8 mouse cellular contexts compared by ENCODE assay signal in the genomic region with DNA sequence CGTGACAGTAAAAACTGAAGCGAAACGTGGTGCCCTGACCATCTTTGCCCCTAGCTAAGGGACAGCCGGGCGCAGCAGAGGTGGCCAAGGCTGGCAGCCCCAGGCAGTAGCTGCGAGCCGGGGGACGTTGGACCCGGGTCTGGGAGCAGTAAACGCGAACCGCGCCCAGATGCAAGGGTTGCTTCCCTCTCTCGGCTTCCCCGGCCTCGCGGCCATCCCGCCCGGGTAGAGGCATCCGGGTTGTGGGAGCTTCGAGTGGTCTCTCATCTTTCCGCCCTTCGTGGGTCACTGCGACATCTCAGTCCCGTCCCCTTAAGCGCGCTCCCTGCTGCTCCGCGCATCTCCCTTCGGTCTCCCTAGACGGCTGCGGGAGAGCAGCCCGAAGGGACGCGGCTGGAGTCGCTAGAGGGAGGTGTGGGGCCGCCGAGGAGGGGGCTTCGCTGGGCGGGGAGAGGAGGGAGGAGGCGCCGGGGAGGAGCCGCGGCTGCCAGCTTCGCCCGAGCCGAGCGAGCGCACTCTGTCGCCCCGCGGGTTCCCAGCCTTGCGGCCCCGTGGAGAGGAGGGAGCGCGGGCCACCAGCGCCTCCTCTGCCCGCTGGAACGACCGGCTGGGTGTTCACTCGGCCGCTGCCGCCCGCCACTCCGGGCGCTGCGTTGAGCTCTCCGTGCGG. TPM values are rescaled to one million over a fixed set of nuclear protein-coding genes. Genes with fewer than 3 reads are reported as not detected.
A peak's percentile ranks its signal among the peaks of the same experiment; 100 is the strongest.
DNase-seq lines count a peak whose midpoint lies in the region; ATAC-seq and TF ChIP-seq lines count a peak whose summit lies in the region.

No protein-coding gene starts in this region.

- intact Hi-C loops in heart, postnatal 14 days (cut with DNase I): loop anchor here (1.0 to 10.0 kb wide), 5 partner anchors 66 to 306 kb away; no protein-coding TSS in a partner anchor

- H3K79me2 ChIP-seq in CH12.LX (replicated peaks; ENCODE audit: control insufficient read depth, extremely low read depth, insufficient read depth, poor library complexity, severe bottlenecking): peaks cover 36% of the 10 kb centered on the region

- peak; percentile 69 for TF ChIP-seq RAD21 in CH12.LX (IDR thresholded peaks at IDR 0.05; ENCODE audit: low read depth, low read length)

- H3K4me2 ChIP-seq in CH12.LX (ENCODE audit: insufficient read depth, low read depth, poor library complexity, severe bottlenecking): peak overlapping the region; percentile 14; the same call in 1 of the 2 replicates
- H3K4me2 ChIP-seq in forebrain, embryonic 13.5 days: peak overlapping the region; percentile 69
- peak overlapping the region; percentile 87 for H3K4me2 ChIP-seq in liver, postnatal 0 days (ENCODE audit: low read depth, low read length)
- H3K4me2 ChIP-seq in neural tube, embryonic 13.5 days: peak overlapping the region; percentile 68
- H3K4me2 ChIP-seq in stomach, postnatal 0 days (replicated peaks; ENCODE audit: low read depth): peak overlapping the region; percentile 95

- in situ Hi-C loops in CH12.LX (cut with MboI; ENCODE audit: low pct_ligation_motif_present, low pct_unique_long_range_greater_than_20kb, low sequenced_read_pairs): loop anchor here (5.0 to 10.0 kb wide), 2 partner anchors 66 to 178 kb away; no protein-coding TSS in a partner anchor

- peak; percentile 92 for ATAC-seq in forebrain, embryonic 13.5 days
- peak; percentile 77 for ATAC-seq in liver, postnatal 0 days
- peak; percentile 95 for ATAC-seq in neural tube, embryonic 13.5 days (ENCODE audit: low read depth)
- ATAC-seq in stomach, postnatal 0 days (ENCODE audit: low FRiP score, low TSS enrichment): peak; percentile 91

- H3K27me3 ChIP-seq in CH12.LX (replicated peaks): no peaks in the 10 kb centered on the region
- no peaks in the 10 kb centered on the region for H3K27me3 ChIP-seq in forebrain, embryonic 13.5 days
- H3K27me3 ChIP-seq in liver, postnatal 0 days (ENCODE audit: insufficient read depth, low read length): no peaks in the 10 kb centered on the region
- no peaks in the 10 kb centered on the region; the same call in 1 of the 2 replicates for H3K27me3 ChIP-seq in neural tube, embryonic 13.5 days
- H3K27me3 ChIP-seq in stomach, postnatal 0 days (ENCODE audit: control insufficient read depth, insufficient read depth, low read length): no peaks in the 10 kb centered on the region

- TF ChIP-seq EP300 in CH12.LX (IDR thresholded peaks at IDR 0.05; ENCODE audit: low read length): no peak
- no peak for TF ChIP-seq EP300 in liver, postnatal 0 days (IDR thresholded peaks at IDR 0.05; ENCODE audit: low read depth)
- TF ChIP-seq EP300 in stomach, postnatal 0 days (optimal IDR thresholded peaks at IDR 0.05): peak; percentile 20

- DNase-seq in CH12.LX (ENCODE audit: extremely low read depth): no peak
- peak; percentile 20 for DNase-seq in c-Kit-positive CD71-positive TER-119-negative erythroid progenitor cells, embryonic 14.5 days (ENCODE audit: low read depth)
- peak; percentile 91 to 92 for DNase-seq in heart, postnatal 14 days
- peak; percentile 77 for DNase-seq in layer of hippocampus, adult 11-12 months (ENCODE audit: low spot score)
- peak; percentile 82 for DNase-seq in liver, postnatal 0 days
- DNase-seq in stomach, postnatal 0 days (ENCODE audit: low spot score): peak; percentile 91

- peak in 1 of 2 experiments; percentile 73; a peak in 2 of 4 replicates for TF ChIP-seq CTCF in CH12.LX (conservative IDR thresholded peaks at IDR 0.05 in 1 of 2, IDR thresholded peaks at IDR 0.05 in 1 of 2; ENCODE audit: low read depth in 2 of 2, low read length in 2 of 2)
- TF ChIP-seq CTCF in liver, postnatal 0 days (IDR thresholded peaks at IDR 0.05; ENCODE audit: low read depth): peak; percentile 76
- peak; percentile 81 for TF ChIP-seq CTCF in stomach, postnatal 0 days (IDR thresholded peaks at IDR 0.05; ENCODE audit: low read depth)

- no peak; the same call in 1 of the 2 replicates for TF ChIP-seq POLR2A in CH12.LX (IDR thresholded peaks at IDR 0.05; ENCODE audit: low read depth, low read length)

- H3K36me3 ChIP-seq in CH12.LX (replicated peaks in 1 of 2; ENCODE audit: control insufficient read depth in 1 of 2, insufficient read depth in 1 of 2, low read length in 1 of 2): peaks cover 12 to 21% of the 10 kb centered on the region in 2 experiments
- no peaks in the 10 kb centered on the region for H3K36me3 ChIP-seq in forebrain, embryonic 13.5 days (ENCODE audit: poor library complexity, severe bottlenecking)
- H3K36me3 ChIP-seq in liver, postnatal 0 days (replicated peaks; ENCODE audit: insufficient read depth, low read length): 0 out of 2 replicates have a peak, but pooled peaks cover 5% of the 10 kb centered on the region
- 0 out of 2 replicates have a peak, but pooled peaks cover under 1% of the 10 kb centered on the region for H3K36me3 ChIP-seq in neural tube, embryonic 13.5 days
- H3K36me3 ChIP-seq in stomach, postnatal 0 days (ENCODE audit: control insufficient read depth, insufficient read depth, low read length): no peaks in the 10 kb centered on the region; the same call in 1 of the 2 replicates

- peak overlapping the region; percentile 81 to 97 (median 94) for H3K4me3 ChIP-seq in CH12.LX (replicated peaks in 1 of 3; ENCODE audit: low read depth in 2 of 3, low read length in 2 of 3, poor library complexity in 1 of 3)
- H3K4me3 ChIP-seq in forebrain, embryonic 13.5 days: peak overlapping the region; percentile 83
- H3K4me3 ChIP-seq in liver, postnatal 0 days (ENCODE audit: low read depth, low read length): peak overlapping the region; percentile 73
- H3K4me3 ChIP-seq in neural tube, embryonic 13.5 days: peak overlapping the region; percentile 88
- peak overlapping the region; percentile 90 for H3K4me3 ChIP-seq in stomach, postnatal 0 days (ENCODE audit: low read depth, low read length)

- WGBS in forebrain, embryonic 13.5 days: under 1% methylated on average over 65 of the region's 69 CpGs
- under 1% methylated on average over 49 of the region's 69 CpGs for WGBS in liver, postnatal 0 days (ENCODE audit: insufficient replicate concordance)
- 0% methylated on average over 51 of the region's 69 CpGs for WGBS in neural tube, embryonic 13.5 days
- 0% methylated on average over 54 of the region's 69 CpGs for WGBS in stomach, postnatal 0 days

- H3K4me1 ChIP-seq in CH12.LX (ENCODE audit: control insufficient read depth in 1 of 2, insufficient read depth in 2 of 2): peaks cover 0 to 17% of the 10 kb centered on the region in 2 experiments; a peak in 2 of 4 replicates
- H3K4me1 ChIP-seq in forebrain, embryonic 13.5 days: peaks cover 18% of the 10 kb centered on the region; the same call in 1 of the 2 replicates
- peaks cover 4% of the 10 kb centered on the region for H3K4me1 ChIP-seq in liver, postnatal 0 days (ENCODE audit: insufficient read depth)
- H3K4me1 ChIP-seq in neural tube, embryonic 13.5 days (replicated peaks): peaks cover 27% of the 10 kb centered on the region
- H3K4me1 ChIP-seq in stomach, postnatal 0 days (replicated peaks; ENCODE audit: control insufficient read depth, insufficient read depth): no peaks in the 10 kb centered on the region

- H3K9me3 ChIP-seq in CH12.LX (replicated peaks; ENCODE audit: low read length): peaks cover 7% of the 10 kb centered on the region
- H3K9me3 ChIP-seq in forebrain, embryonic 13.5 days (replicated peaks): no peaks in the 10 kb centered on the region
- no peaks in the 10 kb centered on the region for H3K9me3 ChIP-seq in liver, postnatal 0 days (ENCODE audit: low read length)
- H3K9me3 ChIP-seq in neural tube, embryonic 13.5 days: no peaks in the 10 kb centered on the region
- no peaks in the 10 kb centered on the region for H3K9me3 ChIP-seq in stomach, postnatal 0 days (ENCODE audit: control insufficient read depth, low read length)

- H3K9ac ChIP-seq in CH12.LX (ENCODE audit: insufficient read depth, low read depth): peak overlapping the region; percentile 86
- peak overlapping the region; percentile 86 for H3K9ac ChIP-seq in forebrain, embryonic 13.5 days
- H3K9ac ChIP-seq in liver, postnatal 0 days (replicated peaks): peak overlapping the region; percentile 74
- H3K9ac ChIP-seq in neural tube, embryonic 13.5 days: peak overlapping the region; percentile 93
- peak overlapping the region; percentile 94 for H3K9ac ChIP-seq in stomach, postnatal 0 days (ENCODE audit: low read length)

- dilution Hi-C loops in CH12.LX (cut with MboI; ENCODE audit: extremely low pct_ligation_motif_present, extremely low pct_unique_long_range_greater_than_20kb, low sequenced_read_pairs): no loop called here

- H3K27ac ChIP-seq in CH12.LX (ENCODE audit: insufficient read depth, low read depth): peak overlapping the region; percentile 88
- peak overlapping the region; percentile 92 for H3K27ac ChIP-seq in forebrain, embryonic 13.5 days
- H3K27ac ChIP-seq in liver, postnatal 0 days (ENCODE audit: low read depth): peak overlapping the region; percentile 97
- peak overlapping the region; percentile 98 for H3K27ac ChIP-seq in neural tube, embryonic 13.5 days (replicated peaks)
- H3K27ac ChIP-seq in stomach, postnatal 0 days (replicated peaks): peak overlapping the region; percentile 100

TF ChIP-seq in CH12.LX, 34 proteins besides CTCF, POLR2A, EP300 and RAD21:
- no peak for TF ChIP-seq IRF4 (IDR thresholded peaks at IDR 0.05; ENCODE audit: low read depth, low read length)
- no peak for TF ChIP-seq ZKSCAN1 (IDR thresholded peaks at IDR 0.05; ENCODE audit: borderline replicate concordance, low read depth, low read length)
- no peak for TF ChIP-seq ETS1 (conservative IDR thresholded peaks at IDR 0.05; ENCODE audit: low read depth, low read length)
- TF ChIP-seq TCF12 (IDR thresholded peaks at IDR 0.05; ENCODE audit: low read depth, low read length): peak; percentile 58; the same call in 1 of the 2 replicates
- TF ChIP-seq MAZ (IDR thresholded peaks at IDR 0.05; ENCODE audit: low read depth, low read length): peak; percentile 98
- TF ChIP-seq CHD1 (IDR thresholded peaks at IDR 0.05; ENCODE audit: low read depth, low read length): no peak
- peak; percentile 64 for TF ChIP-seq SMC3 (IDR thresholded peaks at IDR 0.05; ENCODE audit: low read depth, low read length)
- TF ChIP-seq NRF1 (IDR thresholded peaks at IDR 0.05; ENCODE audit: low read depth, low read length): no peak
- TF ChIP-seq USF1 (IDR thresholded peaks at IDR 0.05; ENCODE audit: low read depth, low read length): no peak
- peak; percentile 97 for TF ChIP-seq UBTF (IDR thresholded peaks at IDR 0.05; ENCODE audit: low read depth, low read length)
- peak; percentile 54 for TF ChIP-seq MEF2A (IDR thresholded peaks at IDR 0.05; ENCODE audit: borderline replicate concordance, low read depth, low read length)

RNA-seq across cellular contexts. Expression of gene Camk2d, which starts 0.5 kb away (rescaled TPM):
- total RNA-seq in CH12.LX (2012; rRNA removed): 59.7 and 80.4 TPM in 2 replicates
- total RNA-seq in CH12.LX (2014; rRNA removed): 64.6 and 77.3 TPM in 2 replicates
- 66.1 and 68.9 TPM in 2 replicates for polyA plus RNA-seq in CH12.LX (2012; ENCODE audit: insufficient read length, low read depth)
- 17.8 and 20.6 TPM in 2 replicates for polyA plus RNA-seq in forebrain, embryonic 13.5 days (2015; fragmentation: Nextera tagmentation; extraction: Ambion mirVana)
- total RNA-seq in heart, postnatal 14 days (2021): 100 to 1,000 TPM; 140 to 160 TPM
- polyA plus RNA-seq in liver, postnatal 0 days (2015; fragmentation: Nextera tagmentation; extraction: Ambion mirVana): 6.9 and 7.4 TPM in 2 replicates
- 60.4 and 66.7 TPM in 2 replicates for polyA plus RNA-seq in neural tube, embryonic 13.5 days (2015; fragmentation: Nextera tagmentation; extraction: Ambion mirVana)
- 34.9 and 36.7 TPM in 2 replicates for polyA plus RNA-seq in stomach, postnatal 0 days (2015; fragmentation: Nextera tagmentation; extraction: Ambion mirVana)

Comparison
In these comparisons a context has a peak if more than half of its experiments do, and no peak if none do; other contexts are left out.
1. H3K4me2 ChIP-seq: peak in every context shown above with its lines; median percentile 95 in stomach, postnatal 0 days; 87 in liver, postnatal 0 days; 69 in forebrain, embryonic 13.5 days; 68 in neural tube, embryonic 13.5 days; 14 in CH12.LX.